Mouse (Mus musculus) stomach, postnatal 0 days (tissue): ENCODE measurements at regions not wholly inside any gene's neighbourhood (a gene's known extent, or its start where the extent isn't known, plus 50 kb on each side); places are given as distances from the start of the nearest gene placed in this dataset.

Experiments used
- ATAC-seq: fragments of 200-750 bp; cut with Nextera tagmentation; 2 replicates; pipeline ENCODE4 v1.8.0; 2017; ENCODE audit not compliant: low FRiP score, low TSS enrichment
- DNase-seq: peaks from one replicate; pipeline ENCODE4 v3.0.0-alpha.2; 2016; ENCODE audit warnings: low spot score
- H3K27ac ChIP-seq: fragments of 300-500 bp; sonication (generic); replicated peaks from 2 replicates; pipeline ENCODE4 v1.5.1; 2014; ENCODE audit warnings: mild to moderate bottlenecking, control low read depth
- H3K27me3 ChIP-seq: fragments of 300-500 bp; sonication (generic); 2 replicates; pipeline ENCODE4 v1.6.1; 2014; ENCODE audit warnings: low read length; ENCODE audit not compliant: control insufficient read depth, insufficient read depth
- H3K36me3 ChIP-seq: fragments of 300-500 bp; sonication (generic); 2 replicates; pipeline ENCODE4 v1.6.1; 2014; ENCODE audit warnings: low read length, mixed read lengths; ENCODE audit not compliant: control insufficient read depth, insufficient read depth
- H3K4me1 ChIP-seq: fragments of 300-500 bp; sonication (generic); replicated peaks from 2 replicates; pipeline ENCODE4 v1.6.1; 2014; ENCODE audit warnings: antibody characterized with exemption; ENCODE audit not compliant: control insufficient read depth, insufficient read depth
- H3K4me2 ChIP-seq: fragments of 300-500 bp; sonication (generic); replicated peaks from 2 replicates; pipeline ENCODE4 v1.6.1; 2014; ENCODE audit warnings: low read depth, mild to moderate bottlenecking, control low read depth, moderate library complexity
- H3K4me3 ChIP-seq: fragments of 300-500 bp; sonication (generic); 2 replicates; pipeline ENCODE4 v1.5.1; 2014; ENCODE audit warnings: low read depth, low read length, control low read depth
- H3K9ac ChIP-seq: fragments of 300-500 bp; sonication (generic); 2 replicates; pipeline ENCODE4 v1.6.1; 2014; ENCODE audit warnings: mild to moderate bottlenecking, low read length, control low read depth, mixed read lengths
- H3K9me3 ChIP-seq: fragments of 300-500 bp; sonication (generic); 2 replicates; pipeline ENCODE4 v1.6.1; 2016; ENCODE audit warnings: low read length; ENCODE audit not compliant: control insufficient read depth
- CTCF ChIP-seq: IDR thresholded peaks from 2 replicates; pipeline ENCODE4 v1.5.1; 2016; ENCODE audit warnings: antibody characterized with exemption, low read depth, mild to moderate bottlenecking, moderate library complexity
- EP300 ChIP-seq: optimal IDR thresholded peaks from 2 replicates; pipeline ENCODE3; 2016; ENCODE audit warnings: antibody characterized with exemption
- WGBS: fragments of 180-500 bp; shearing (Covaris S2); extraction: QIAGEN DNeasy Blood & Tissue Kit; methylation state at CpG from one replicate; pipeline ENCODE4 v1.1.7; 2014; 5-methylcytosine and 5-hydroxymethylcytosine counted together

DNA sequence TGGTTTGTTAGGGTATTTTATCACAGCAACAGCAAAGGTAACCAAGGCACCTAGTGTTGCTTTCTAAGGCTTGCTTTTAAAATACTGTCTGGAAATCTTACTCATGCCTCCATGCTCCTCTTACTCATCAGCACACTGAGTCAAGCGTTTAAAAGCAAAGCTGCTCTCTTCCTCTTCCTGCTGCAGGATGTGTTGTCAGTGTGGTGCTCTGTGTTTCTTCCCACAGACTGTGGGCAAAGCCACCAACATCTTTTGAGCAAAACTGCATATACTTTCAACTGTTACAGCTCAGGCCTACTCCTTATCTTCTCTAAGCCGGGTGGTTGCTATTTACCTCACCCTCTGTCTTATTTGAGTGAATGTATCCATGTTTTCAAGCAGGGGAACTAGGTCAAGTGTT, 144.0 kb upstream of the Topaz1 start:
- no peak overlapping the region for H3K4me2 ChIP-seq
- H3K27ac ChIP-seq = no peak overlapping the region
- H3K4me1 ChIP-seq = no peaks in the 10 kb centered on the region
- H3K36me3 ChIP-seq = no peaks in the 10 kb centered on the region
- 62% methylated on average over 2 of the region's 2 CpGs for WGBS
- TF ChIP-seq EP300 = no peak
- no peak for TF ChIP-seq CTCF
- H3K9me3 ChIP-seq = no peaks in the 10 kb centered on the region
- H3K27me3 ChIP-seq = no peaks in the 10 kb centered on the region
- no peak overlapping the region for H3K4me3 ChIP-seq
- ATAC-seq (no peak), DNase-seq (no peak)
- no peak overlapping the region for H3K9ac ChIP-seq

DNA sequence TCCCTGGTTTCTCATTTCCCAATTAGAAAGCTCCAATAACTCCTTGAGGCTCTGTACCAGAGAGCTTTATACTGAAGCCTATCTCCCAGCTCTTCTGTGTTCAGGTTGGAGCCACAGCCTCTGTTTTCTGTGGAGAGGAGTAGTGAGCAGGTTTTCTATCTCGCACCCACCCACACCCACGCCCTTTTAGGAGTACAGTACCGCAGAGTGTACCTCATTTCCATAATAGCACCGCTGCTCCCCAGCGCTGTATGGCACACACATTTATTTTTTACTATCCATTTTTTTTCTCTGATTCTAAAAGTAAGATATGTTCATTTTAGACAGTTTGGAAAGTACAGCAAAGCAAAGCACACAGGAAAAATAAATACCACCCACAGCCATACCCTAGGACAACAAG, 137.5 kb upstream of the Topaz1 start:
- no peak for ATAC-seq
- Histone ChIP-seq H3K4me1 (no peaks in the 10 kb centered on the region), H3K9ac (no peak overlapping the region), H3K4me2 (no peak overlapping the region), H3K36me3 (no peaks in the 10 kb centered on the region), H3K9me3 (no peaks in the 10 kb centered on the region), H3K27ac (no peak overlapping the region), H3K4me3 (no peak overlapping the region), H3K27me3 (no peaks in the 10 kb centered on the region)
- WGBS = 91% methylated on average over 5 of the region's 5 CpGs
- TF ChIP-seq EP300 (no peak), CTCF (no peak)
- DNase-seq = no peak

DNA sequence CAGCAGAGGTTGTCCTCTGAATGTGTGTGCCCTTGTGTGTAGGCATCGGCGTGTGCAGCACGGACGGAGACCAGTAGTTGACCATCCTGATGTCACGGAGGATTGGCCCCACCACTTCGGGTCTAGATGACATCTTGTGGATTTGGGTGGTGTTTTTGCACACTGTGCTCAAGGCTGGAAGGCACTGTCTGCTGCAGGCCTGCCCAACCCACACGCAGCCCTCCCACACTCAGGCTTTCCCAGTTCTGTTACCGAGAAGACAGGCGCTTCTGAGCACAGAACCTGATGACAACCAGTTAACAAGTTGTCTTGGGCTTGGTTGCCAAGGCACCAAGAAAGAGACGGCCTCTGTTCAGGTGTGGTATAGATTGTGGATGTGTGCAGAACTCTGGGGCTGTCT, 136.2 kb upstream of the Topaz1 start:
- H3K4me1 ChIP-seq = no peaks in the 10 kb centered on the region
- no peaks in the 10 kb centered on the region for H3K9me3 ChIP-seq
- no peak overlapping the region for H3K27ac ChIP-seq
- H3K4me3 ChIP-seq = no peak overlapping the region
- DNase-seq (no peak), ATAC-seq (no peak)
- TF ChIP-seq EP300 (no peak), CTCF (no peak)
- H3K4me2 ChIP-seq = no peak overlapping the region
- no peaks in the 10 kb centered on the region for H3K36me3 ChIP-seq
- H3K27me3 ChIP-seq = no peaks in the 10 kb centered on the region
- no peak overlapping the region for H3K9ac ChIP-seq
- 91% methylated on average over 10 of the region's 10 CpGs for WGBS

DNA sequence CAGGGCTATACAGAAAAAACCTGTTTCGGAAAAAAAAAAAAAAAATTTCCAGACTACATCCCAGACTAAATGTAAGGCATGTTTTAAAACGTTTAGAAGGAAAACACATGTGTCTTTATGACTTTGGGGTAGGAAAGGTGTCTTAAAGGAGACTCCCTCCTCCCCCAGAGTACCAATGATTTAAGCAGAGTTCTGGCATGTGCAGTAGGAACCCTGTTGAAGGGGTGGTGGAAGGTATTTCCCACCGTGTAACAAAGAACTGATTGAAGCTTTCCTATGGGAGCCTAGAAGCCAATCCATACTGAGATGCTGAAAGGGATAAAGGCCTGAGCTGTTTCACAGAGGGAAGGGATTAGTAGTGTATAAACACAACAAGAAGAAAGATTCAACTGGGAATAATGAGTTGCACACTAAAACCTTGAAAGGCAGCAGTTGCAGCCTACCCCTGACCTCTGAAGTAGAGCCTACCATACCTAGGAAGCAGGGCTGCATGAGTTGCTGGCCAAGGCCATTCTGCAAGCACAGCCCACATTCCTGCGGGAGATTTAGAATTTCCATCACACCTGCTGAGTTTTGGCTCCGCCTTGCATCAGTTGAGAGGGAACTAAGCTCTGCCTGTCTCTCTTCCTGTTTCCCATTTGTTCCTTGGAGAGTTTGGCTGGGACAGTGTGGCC, 132.4 kb upstream of the Topaz1 start:
- ATAC-seq (no peak), DNase-seq (no peak)
- H3K27me3 ChIP-seq = no peaks in the 10 kb centered on the region
- H3K4me2 ChIP-seq = no peak overlapping the region
- 28% methylated on average over 5 of the region's 5 CpGs for WGBS
- H3K36me3 ChIP-seq = no peaks in the 10 kb centered on the region
- no peak overlapping the region for H3K4me3 ChIP-seq
- H3K9me3 ChIP-seq = no peaks in the 10 kb centered on the region
- H3K4me1 ChIP-seq = no peaks in the 10 kb centered on the region
- TF ChIP-seq CTCF = no peak
- TF ChIP-seq EP300 = no peak
- no peak overlapping the region for H3K9ac ChIP-seq
- no peak overlapping the region for H3K27ac ChIP-seq

DNA sequence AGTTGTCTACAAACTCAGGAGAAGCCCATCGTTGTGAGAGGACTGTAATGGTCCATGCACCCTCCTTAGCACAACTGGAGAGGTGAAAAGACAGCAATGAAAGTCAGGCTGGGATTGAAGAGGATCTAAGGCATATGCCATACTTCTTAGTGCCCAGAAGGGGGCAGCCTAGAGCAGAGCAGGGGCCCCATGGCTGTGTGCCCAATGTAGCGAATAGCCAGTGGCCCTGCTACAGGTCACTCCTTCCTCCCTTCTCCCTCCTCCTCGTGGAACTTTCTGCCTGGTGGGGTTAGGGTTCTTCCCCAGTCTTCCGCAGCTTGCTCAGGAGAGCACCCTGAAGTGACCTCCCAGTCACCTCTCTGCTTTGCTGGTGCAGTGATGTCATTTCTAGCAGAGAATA, 131.8 kb upstream of the Topaz1 start:
- no peak for ATAC-seq
- TF ChIP-seq CTCF (peak; percentile 80), EP300 (no peak)

DNA sequence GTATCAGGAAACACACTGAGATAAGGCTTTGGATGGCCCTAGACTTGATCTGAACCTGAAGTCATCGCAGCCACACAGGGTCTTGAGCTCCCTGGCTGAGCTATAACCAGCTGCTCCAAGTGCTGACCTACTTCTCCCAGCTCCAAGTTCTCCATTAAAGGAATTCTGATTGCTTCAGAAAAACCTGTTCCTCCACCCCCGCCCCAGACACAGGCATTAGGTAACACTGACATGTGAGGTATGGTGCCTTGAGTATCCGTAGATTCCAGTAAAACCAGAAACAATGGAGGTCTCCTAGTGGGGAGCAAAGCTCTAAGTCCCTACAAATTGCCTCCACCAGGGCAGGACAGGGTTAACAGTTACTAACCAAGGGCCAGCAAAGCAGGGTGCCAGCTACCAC, 129.4 kb upstream of the Topaz1 start:
- H3K27me3 ChIP-seq = no peaks in the 10 kb centered on the region
- DNase-seq = no peak
- H3K4me2 ChIP-seq = no peak overlapping the region
- WGBS = 35% methylated on average over 3 of the region's 3 CpGs
- no peaks in the 10 kb centered on the region for H3K9me3 ChIP-seq
- H3K36me3 ChIP-seq = no peaks in the 10 kb centered on the region
- no peak overlapping the region for H3K9ac ChIP-seq
- no peak overlapping the region for H3K4me3 ChIP-seq
- TF ChIP-seq CTCF (no peak), EP300 (no peak)
- no peak for ATAC-seq
- H3K4me1 ChIP-seq = no peaks in the 10 kb centered on the region
- H3K27ac ChIP-seq = no peak overlapping the region

More for the DNA sequence above, 131.8 kb upstream of the Topaz1 start:
- WGBS = 14% methylated on average over 4 of the region's 4 CpGs
- Histone ChIP-seq H3K4me3 (no peak overlapping the region), H3K4me2 (no peak overlapping the region), H3K9ac (no peak overlapping the region), H3K27ac (no peak overlapping the region), H3K27me3 (no peaks in the 10 kb centered on the region), H3K36me3 (no peaks in the 10 kb centered on the region), H3K4me1 (no peaks in the 10 kb centered on the region), H3K9me3 (no peaks in the 10 kb centered on the region)
- DNase-seq = peak; percentile 22
